Mouse (Mus musculus) limb, embryonic 11.5 days (tissue): Measurements from ENCODE around the gene Sox2. TPM values are rescaled to one million over a fixed set of nuclear protein-coding genes. Genes with fewer than 3 reads are reported as not detected.

Experiments
- ATAC-seq: fragments of 200-750 bp; cut with Nextera tagmentation; 2 replicates; pipeline ENCODE4 v1.8.0; 2017; ENCODE audit warnings: low read depth; ENCODE audit not compliant: insufficient number of reproducible peaks, low FRiP score, low TSS enrichment
- DNase-seq: peaks from one replicate; pipeline ENCODE4 v3.0.0-alpha.2; 2015; ENCODE audit warnings: low spot score
- H3K27ac ChIP-seq: fragments of 300-500 bp; sonication (generic); replicated peaks from 2 replicates; pipeline ENCODE4 v1.5.1; 2014; ENCODE audit warnings: low read depth, mild to moderate bottlenecking, low read length
- H3K27me3 ChIP-seq: fragments of 300-500 bp; sonication (generic); 2 replicates; pipeline ENCODE4 v1.6.1; 2014; ENCODE audit warnings: mild to moderate bottlenecking, low read length, mixed read lengths; ENCODE audit not compliant: control insufficient read depth, insufficient read depth
- H3K36me3 ChIP-seq: fragments of 300-500 bp; sonication (generic); 2 replicates; pipeline ENCODE4 v1.6.1; 2014; ENCODE audit warnings: mild to moderate bottlenecking, low read length, moderate library complexity, mixed read lengths; ENCODE audit not compliant: control insufficient read depth, insufficient read depth
- H3K4me1 ChIP-seq: fragments of 300-500 bp; sonication (generic); 2 replicates; pipeline ENCODE4 v1.6.1; 2014; ENCODE audit warnings: low read length, mixed read lengths; ENCODE audit not compliant: control insufficient read depth, insufficient read depth
- H3K4me2 ChIP-seq: fragments of 300-500 bp; sonication (generic); 2 replicates; pipeline ENCODE4 v1.6.1; 2014; ENCODE audit warnings: low read depth, mild to moderate bottlenecking, moderate library complexity; ENCODE audit not compliant: severe bottlenecking
- H3K4me3 ChIP-seq: fragments of 300-500 bp; sonication (generic); 2 replicates; pipeline ENCODE4 v1.5.1; 2014; ENCODE audit warnings: low read depth, low read length
- H3K9ac ChIP-seq: fragments of 300-500 bp; sonication (generic); 2 replicates; pipeline ENCODE4 v1.6.1; 2014; ENCODE audit warnings: mild to moderate bottlenecking, low read length
- H3K9me3 ChIP-seq: fragments of 300-500 bp; sonication (generic); 2 replicates; pipeline ENCODE4 v1.6.1; 2016; ENCODE audit warnings: low read length; ENCODE audit not compliant: control insufficient read depth
- WGBS: fragments of 180-500 bp; shearing (Covaris S2); extraction: QIAGEN DNeasy Blood & Tissue Kit; methylation state at CpG from one replicate; pipeline ENCODE4 v1.1.7; 2014; 5-methylcytosine and 5-hydroxymethylcytosine counted together
- polyA plus RNA-seq: library from polyadenylated mRNA; unstranded; fragments of >200 nt; fragmentation: Nextera tagmentation; extraction: Ambion mirVana; gene quantifications from 2 replicates; pipeline ENCODE4 v1.2.1, GENCODE M21; 2014

Sox2 gene
- polyA plus RNA-seq, 1 experiment from 2014 or later: 0.13 TPM

- Histone ChIP-seq H3K9ac (no peak overlapping the region), H3K9me3 (no peaks in the 10 kb centered on the region), H3K4me2 (0 out of 2 replicates have a peak overlapping the region, but pooled peaks have one; percentile 12), H3K4me3 (no peak overlapping the region), H3K4me1 (peaks cover 11% of the 10 kb centered on the region), H3K27ac (no peak overlapping the region), H3K27me3 (peaks cover 81% of the 10 kb centered on the region), H3K36me3 (no peaks in the 10 kb centered on the region)
- WGBS: 2% methylated on average over 19 of the region's 19 CpGs
- ATAC-seq: no peak
- DNase-seq: peak; percentile 33
Measured at GRCm38 (mm10) chr3:34648105-34648832, 1.9 kb upstream of the Sox2 start.

- Histone ChIP-seq H3K9ac (no peak overlapping the region), H3K9me3 (no peaks in the 10 kb centered on the region), H3K36me3 (no peaks in the 10 kb centered on the region), H3K4me1 (peaks cover 11% of the 10 kb centered on the region), H3K4me3 (peak overlapping the region; percentile 21), H3K27me3 (peaks cover 81% of the 10 kb centered on the region), H3K4me2 (peak overlapping the region; percentile 62), H3K27ac (no peak overlapping the region)
- under 1% methylated on average over 47 of the region's 50 CpGs for WGBS
- ATAC-seq: peak; percentile 37; the same call in 1 of the 2 replicates
- DNase-seq: peak; percentile 57
Measured at GRCm38 (mm10) chr3:34648833-34649719, 1.1 kb upstream of the Sox2 start.

GRCm38 (mm10) chr3:34650621-34651361 lies 586 bp downstream of the Sox2 start:
- H3K27ac ChIP-seq: no peak overlapping the region
- under 1% methylated on average over 67 of the region's 67 CpGs for WGBS
- peaks cover 81% of the 10 kb centered on the region for H3K27me3 ChIP-seq
- H3K9ac ChIP-seq: no peak overlapping the region
- H3K9me3 ChIP-seq: no peaks in the 10 kb centered on the region
- no peaks in the 10 kb centered on the region for H3K36me3 ChIP-seq
- H3K4me3 ChIP-seq: peak overlapping the region; percentile 28; the same call in 1 of the 2 replicates
- H3K4me1 ChIP-seq: peaks cover 11% of the 10 kb centered on the region
- ATAC-seq (peak; percentile 46; the same call in 1 of the 2 replicates), DNase-seq (peak; percentile 80)
- H3K4me2 ChIP-seq: peak overlapping the region; percentile 62

GRCm38 (mm10) chr3:34651486-34652170 lies 1.4 kb downstream of the Sox2 start:
- Histone ChIP-seq H3K4me2 (no peak overlapping the region; the same call in 1 of the 2 replicates), H3K4me3 (peak overlapping the region; percentile 28; the same call in 1 of the 2 replicates), H3K27ac (no peak overlapping the region), H3K36me3 (no peaks in the 10 kb centered on the region), H3K4me1 (peaks cover 11% of the 10 kb centered on the region), H3K9ac (no peak overlapping the region), H3K27me3 (peaks cover 82% of the 10 kb centered on the region), H3K9me3 (no peaks in the 10 kb centered on the region)
- 2% methylated on average over 26 of the region's 26 CpGs for WGBS
- DNase-seq (peak; percentile 23), ATAC-seq (no peak)

- ATAC-seq (no peak), DNase-seq (peak; percentile 66)
- H3K9me3 ChIP-seq: no peaks in the 10 kb centered on the region
- peaks cover 83% of the 10 kb centered on the region for H3K27me3 ChIP-seq
- under 1% methylated on average over 14 of the region's 14 CpGs for WGBS
- H3K9ac ChIP-seq: no peak overlapping the region
- no peaks in the 10 kb centered on the region for H3K36me3 ChIP-seq
- peaks cover 11% of the 10 kb centered on the region for H3K4me1 ChIP-seq
- H3K4me2 ChIP-seq: no peak overlapping the region
- H3K27ac ChIP-seq: no peak overlapping the region
- H3K4me3 ChIP-seq: no peak overlapping the region
Measured at GRCm38 (mm10) chr3:34652616-34653015, 2.4 kb downstream of the Sox2 start.

GRCm38 (mm10) chr3:34653235-34653976 lies 3.2 kb downstream of the Sox2 start:
- no peaks in the 10 kb centered on the region for H3K36me3 ChIP-seq
- H3K27ac ChIP-seq: no peak overlapping the region
- H3K9me3 ChIP-seq: no peaks in the 10 kb centered on the region
- DNase-seq: peak; percentile 60
- ATAC-seq: no peak
- under 1% methylated on average over 26 of the region's 26 CpGs for WGBS
- H3K4me3 ChIP-seq: no peak overlapping the region
- H3K9ac ChIP-seq: no peak overlapping the region
- H3K27me3 ChIP-seq: peaks cover 85% of the 10 kb centered on the region
- peaks cover 11% of the 10 kb centered on the region for H3K4me1 ChIP-seq
- no peak overlapping the region for H3K4me2 ChIP-seq

GRCm38 (mm10) chr3:34653977-34654500 lies 3.8 kb downstream of the Sox2 start:
- Histone ChIP-seq H3K27me3 (peaks cover 85% of the 10 kb centered on the region), H3K4me1 (peaks cover 11% of the 10 kb centered on the region), H3K9ac (no peak overlapping the region), H3K36me3 (no peaks in the 10 kb centered on the region), H3K9me3 (no peaks in the 10 kb centered on the region), H3K4me2 (no peak overlapping the region), H3K27ac (no peak overlapping the region), H3K4me3 (no peak overlapping the region)
- ATAC-seq (no peak), DNase-seq (peak; percentile 45)
- 3% methylated on average over 9 of the region's 9 CpGs for WGBS
